Mouse (Mus musculus): Measurements from ENCODE around the gene Wdr90. TPM values are rescaled to one million over a fixed set of nuclear protein-coding genes. Genes with fewer than 3 reads are reported as not detected.

Gene Wdr90
- polyA plus RNA-seq, 1 experiment from 2014 or later: 10.2 TPM

DNA sequence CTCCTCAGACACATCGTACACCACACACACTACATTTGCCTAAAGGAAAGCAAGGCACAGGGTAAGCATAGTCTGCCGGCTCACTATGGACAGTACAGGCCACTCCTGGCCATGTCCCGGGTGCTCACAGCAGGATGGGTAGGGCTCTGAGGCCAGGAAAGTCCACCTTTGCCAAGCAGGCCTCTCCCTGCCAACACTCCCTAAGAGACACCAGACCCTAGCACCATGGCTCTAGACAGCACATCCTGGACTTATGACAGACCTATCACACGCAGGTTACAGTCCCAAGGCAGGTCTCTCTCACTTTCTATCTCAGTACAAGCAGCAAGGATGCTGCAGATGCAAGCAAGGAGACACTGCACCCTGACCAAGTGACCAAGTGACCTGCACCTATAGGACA, 18.2 kb downstream of the Wdr90 start:
- peak overlapping the region; percentile 87 for H3K4me2 ChIP-seq
- H3K9ac ChIP-seq: peak overlapping the region; percentile 81
- H3K27ac ChIP-seq: peak overlapping the region; percentile 86
- H3K27me3 ChIP-seq: no peaks in the 10 kb centered on the region
- peak overlapping the region; percentile 74 for H3K4me3 ChIP-seq (replicated peaks)
- no peaks in the 10 kb centered on the region for H3K9me3 ChIP-seq (replicated peaks)
- H3K4me1 ChIP-seq (replicated peaks): peaks cover 51% of the 10 kb centered on the region
- DNase-seq (no peak), ATAC-seq (ENCODE audit: low read depth) (no peak)
- 84% methylated on average over 4 of the region's 4 CpGs for WGBS (ENCODE audit: insufficient replicate concordance)
- peaks cover 84% of the 10 kb centered on the region for H3K36me3 ChIP-seq

DNA sequence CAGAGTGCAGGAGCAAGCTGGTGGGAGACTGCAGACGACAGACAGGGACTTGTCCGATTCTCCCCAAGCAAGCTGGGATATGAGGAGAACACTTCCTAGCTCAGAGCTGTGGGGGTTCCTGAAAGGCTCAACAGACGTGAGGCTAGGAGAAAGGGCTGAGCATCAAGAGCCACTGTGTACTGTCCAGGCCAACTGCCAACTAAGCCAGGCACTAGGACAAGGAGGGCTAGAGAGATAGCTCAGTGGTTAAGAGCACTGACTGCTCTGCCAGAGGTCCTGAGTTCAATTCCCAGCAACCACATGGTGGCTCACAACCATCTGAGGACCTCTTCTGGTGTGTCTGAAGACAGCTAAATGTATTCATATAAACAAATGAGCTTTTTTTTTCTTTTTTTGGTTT, 18.8 kb downstream of the Wdr90 start:
- no peaks in the 10 kb centered on the region for H3K27me3 ChIP-seq
- H3K4me2 ChIP-seq: peak overlapping the region; percentile 87
- no peak for DNase-seq
- peaks cover 57% of the 10 kb centered on the region for H3K4me1 ChIP-seq (replicated peaks)
- no peak overlapping the region for H3K4me3 ChIP-seq (replicated peaks)
- H3K9ac ChIP-seq: peak overlapping the region; percentile 33; the same call in 1 of the 2 replicates
- no peak for ATAC-seq (ENCODE audit: low read depth)
- 79% methylated on average over 3 of the region's 3 CpGs for WGBS (ENCODE audit: insufficient replicate concordance)
- H3K36me3 ChIP-seq: peaks cover 85% of the 10 kb centered on the region
- H3K27ac ChIP-seq: no peak overlapping the region; the same call in none of the 2 replicates
- H3K9me3 ChIP-seq (replicated peaks): no peaks in the 10 kb centered on the region

DNA sequence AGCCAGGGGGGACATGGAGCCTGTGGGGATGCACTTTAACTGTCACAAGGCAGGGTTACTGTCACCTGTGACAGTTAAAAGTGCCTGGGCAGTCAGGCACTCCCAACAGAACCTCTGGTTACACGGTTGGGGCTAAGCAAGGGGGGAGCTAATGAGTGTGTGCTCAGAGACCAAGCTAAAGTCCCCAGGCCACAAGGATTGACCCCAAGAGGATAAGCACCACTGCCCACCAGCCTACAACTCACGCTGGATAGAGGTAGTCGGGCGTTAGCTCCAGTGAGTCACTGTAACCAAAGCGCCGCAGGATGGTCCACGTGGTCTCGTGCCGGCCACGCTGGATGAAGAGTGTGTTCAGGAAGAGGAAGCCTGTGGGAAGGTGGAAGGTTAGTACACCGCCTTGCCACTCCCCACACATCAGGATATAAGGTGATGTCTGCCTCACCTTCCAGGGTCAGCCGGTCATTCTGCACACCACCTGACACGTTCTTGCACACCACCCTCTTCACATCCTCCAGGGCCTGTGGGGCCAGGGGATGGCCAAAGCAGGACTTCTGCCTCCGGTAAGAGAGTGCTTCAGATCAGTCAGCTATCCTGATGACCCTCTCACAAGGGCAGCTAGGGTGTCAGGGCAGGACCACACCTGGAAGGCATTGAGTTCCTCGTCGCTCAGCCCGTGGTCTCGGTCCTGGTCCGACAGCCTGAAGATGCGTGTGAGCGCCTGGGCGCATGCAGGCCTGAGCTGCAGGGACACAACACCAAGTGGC, 20.0 kb downstream of the Wdr90 start, which contains the start of gene Gm20683:
TSS of gene Gm20683 (minus strand) at position 647 of the 764 bp plus-strand sequence.
- DNase-seq: no peak
- Histone ChIP-seq H3K27ac (no peak within 1 kb of the TSS; the same call in none of the 2 replicates), H3K4me1 (replicated peaks) (peaks cover 69% of the 10 kb centered on the region), H3K36me3 (peaks cover 76% of the 10 kb centered on the region), H3K9ac (peak within 1 kb of the TSS; percentile 33; the same call in 1 of the 2 replicates), H3K9me3 (replicated peaks) (no peaks in the 10 kb centered on the region), H3K4me3 (replicated peaks) (no peak within 1 kb of the TSS), H3K27me3 (no peaks in the 10 kb centered on the region), H3K4me2 (peak within 1 kb of the TSS; percentile 87; the same call in 1 of the 2 replicates)
- WGBS (ENCODE audit: insufficient replicate concordance): 92% methylated on average over 20 of the region's 22 CpGs
- no peak for ATAC-seq (ENCODE audit: low read depth)

DNA sequence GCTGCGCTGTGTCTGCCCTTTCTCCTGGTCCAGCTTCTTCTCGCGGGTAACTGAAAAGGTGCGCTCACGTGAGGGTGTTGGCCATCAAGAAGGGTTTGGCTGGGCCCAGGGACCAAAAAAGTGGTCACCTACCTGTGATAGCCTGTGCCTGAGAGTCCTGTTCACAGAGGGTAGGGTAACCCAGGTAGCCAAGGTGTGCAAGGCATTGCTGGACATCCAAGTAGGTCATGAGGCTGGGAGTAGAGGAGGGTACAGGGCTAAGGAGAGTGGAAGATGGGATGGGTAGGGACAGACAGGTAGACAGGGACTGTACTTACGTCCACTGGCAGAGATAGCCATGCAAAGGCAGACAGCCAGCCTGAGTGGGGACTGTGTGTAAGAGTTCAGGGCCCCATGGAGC, 20.8 kb downstream of the Wdr90 start:
- 90% methylated on average over 6 of the region's 6 CpGs for WGBS (ENCODE audit: insufficient replicate concordance)
- no peak overlapping the region for H3K4me3 ChIP-seq (replicated peaks)
- H3K4me2 ChIP-seq: no peak overlapping the region
- peaks cover 77% of the 10 kb centered on the region for H3K4me1 ChIP-seq (replicated peaks)
- H3K27me3 ChIP-seq: no peaks in the 10 kb centered on the region
- no peak for ATAC-seq (ENCODE audit: low read depth)
- H3K9ac ChIP-seq: 0 out of 2 replicates have a peak overlapping the region, but pooled peaks have one; percentile 5
- H3K36me3 ChIP-seq: peaks cover 72% of the 10 kb centered on the region
- DNase-seq: no peak
- H3K27ac ChIP-seq: no peak overlapping the region
- no peaks in the 10 kb centered on the region for H3K9me3 ChIP-seq (replicated peaks)

DNA sequence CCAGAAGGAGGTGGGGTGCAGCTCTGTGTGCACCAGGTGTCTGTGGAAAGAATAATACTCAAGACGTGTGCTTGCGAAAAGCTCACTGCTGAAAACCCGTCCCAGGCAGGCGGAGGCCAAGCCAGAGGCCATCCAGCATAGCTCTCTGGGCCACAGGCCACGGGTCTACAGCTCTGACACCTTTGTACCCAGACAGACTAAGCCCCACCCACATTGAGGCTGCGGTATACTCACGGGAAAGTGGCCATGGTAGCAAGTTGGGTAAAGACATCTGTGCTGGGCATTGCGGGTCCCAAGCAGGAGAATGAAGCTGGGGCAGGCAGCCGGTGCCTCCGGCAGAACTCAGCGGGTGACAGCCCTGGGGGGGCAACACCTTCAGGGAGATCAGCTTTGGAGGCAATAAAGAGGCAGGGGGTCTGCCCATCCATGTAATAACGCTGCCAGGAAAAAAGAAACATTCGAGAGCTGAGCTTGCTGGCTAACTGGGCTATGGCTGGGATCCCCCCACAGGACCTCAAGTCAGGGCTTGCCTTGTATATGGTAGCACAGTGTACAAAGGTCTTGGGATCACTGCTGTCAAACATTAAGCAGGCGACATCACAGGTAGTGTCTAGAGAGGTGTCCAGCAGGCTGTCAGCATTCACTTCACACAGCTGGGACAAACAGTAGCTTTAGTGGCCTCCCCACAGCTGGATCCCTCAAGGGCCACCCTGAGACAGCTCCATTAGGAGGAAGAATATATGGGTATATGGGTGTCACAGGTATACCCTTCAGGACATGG, 21.7 kb downstream of the Wdr90 start:
- ATAC-seq (ENCODE audit: low read depth) (no peak), DNase-seq (no peak)
- peaks cover 78% of the 10 kb centered on the region for H3K4me1 ChIP-seq (replicated peaks)
- peak overlapping the region; percentile 50 for H3K27ac ChIP-seq
- H3K9me3 ChIP-seq (replicated peaks): no peaks in the 10 kb centered on the region
- peak overlapping the region; percentile 9; the same call in 1 of the 2 replicates for H3K4me2 ChIP-seq
- peaks cover 74% of the 10 kb centered on the region for H3K36me3 ChIP-seq
- WGBS (ENCODE audit: insufficient replicate concordance): 80% methylated on average over 14 of the region's 14 CpGs
- no peaks in the 10 kb centered on the region for H3K27me3 ChIP-seq
- H3K9ac ChIP-seq: no peak overlapping the region; the same call in 1 of the 2 replicates
- H3K4me3 ChIP-seq (replicated peaks): no peak overlapping the region

DNA sequence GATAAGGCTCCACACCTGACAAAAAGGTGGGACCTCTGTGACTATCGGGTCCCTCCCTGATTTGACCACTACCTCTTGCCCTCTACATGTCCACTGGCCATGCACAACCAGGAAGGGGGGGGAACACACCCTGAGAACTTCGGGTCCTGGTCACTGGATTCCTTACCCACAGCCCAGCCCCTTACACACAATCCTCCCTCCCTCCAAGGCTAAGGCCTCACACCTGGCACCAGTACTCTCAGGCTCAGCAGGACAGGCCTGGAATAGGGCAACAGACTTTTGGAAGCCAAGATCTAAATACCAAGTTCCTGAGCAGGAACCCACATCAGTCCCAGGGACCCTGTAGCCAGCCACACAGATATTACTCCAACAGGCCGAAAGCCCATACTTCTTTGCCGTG, 22.4 kb downstream of the Wdr90 start:
- H3K4me2 ChIP-seq: no peak overlapping the region
- H3K4me1 ChIP-seq (replicated peaks): peaks cover 83% of the 10 kb centered on the region
- WGBS (ENCODE audit: insufficient replicate concordance): 71% methylated on average over 4 of the region's 4 CpGs
- H3K9ac ChIP-seq: no peak overlapping the region; the same call in 1 of the 2 replicates
- ATAC-seq (ENCODE audit: low read depth): no peak
- H3K9me3 ChIP-seq (replicated peaks): no peaks in the 10 kb centered on the region
- DNase-seq: no peak
- H3K36me3 ChIP-seq: peaks cover 76% of the 10 kb centered on the region
- H3K4me3 ChIP-seq (replicated peaks): no peak overlapping the region
- H3K27ac ChIP-seq: peak overlapping the region; percentile 50; the same call in 1 of the 2 replicates
- H3K27me3 ChIP-seq: no peaks in the 10 kb centered on the region

DNA sequence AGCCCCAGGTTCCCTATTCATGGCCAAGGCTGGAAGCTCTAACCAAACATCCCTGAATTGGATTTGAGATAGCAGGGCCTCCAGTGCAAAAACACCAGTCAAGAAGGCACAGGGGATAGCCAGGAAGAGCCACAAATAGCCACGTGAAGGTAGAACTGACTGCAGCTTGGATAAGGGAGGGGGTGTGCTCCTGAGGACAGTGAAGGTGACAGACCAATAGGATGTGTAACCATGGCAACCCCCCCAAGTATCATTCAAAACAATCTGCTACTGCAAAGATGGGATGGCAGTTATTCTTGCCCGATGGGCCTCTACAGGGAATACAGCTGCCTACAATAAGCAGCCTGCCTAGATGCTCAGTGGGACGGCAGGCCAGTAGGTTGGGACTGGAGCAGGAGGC, 23.8 kb downstream of the Wdr90 start:
- peaks cover 67% of the 10 kb centered on the region for H3K36me3 ChIP-seq
- H3K27ac ChIP-seq: peak overlapping the region; percentile 47; the same call in 1 of the 2 replicates
- no peak overlapping the region for H3K4me3 ChIP-seq (replicated peaks)
- 52% methylated on average over 3 of the region's 3 CpGs for WGBS (ENCODE audit: insufficient replicate concordance)
- no peaks in the 10 kb centered on the region for H3K9me3 ChIP-seq (replicated peaks)
- H3K27me3 ChIP-seq: no peaks in the 10 kb centered on the region
- peak overlapping the region; percentile 61 for H3K9ac ChIP-seq
- ATAC-seq (ENCODE audit: low read depth) (no peak), DNase-seq (no peak)
- no peak overlapping the region for H3K4me2 ChIP-seq
- peaks cover 74% of the 10 kb centered on the region for H3K4me1 ChIP-seq (replicated peaks)

DNA sequence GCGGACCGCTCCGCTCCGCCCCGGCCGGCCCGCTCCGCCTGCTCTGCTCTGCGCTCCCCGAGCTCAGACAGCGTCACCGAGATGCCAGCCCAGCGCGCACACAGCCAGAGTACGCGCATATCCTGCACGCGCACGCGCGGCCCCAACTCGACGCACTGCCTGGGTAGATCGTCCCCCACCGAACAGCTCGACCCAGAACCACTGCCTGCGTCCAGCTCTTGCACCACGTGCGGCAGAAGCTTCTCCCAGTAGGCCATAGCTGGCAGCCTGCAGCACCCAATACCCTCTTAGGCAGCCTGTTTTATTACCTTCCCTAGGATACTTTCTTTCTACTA, 24.3 kb downstream of the Wdr90 start, which contains the start of gene Rhbdl1:
TSS of gene Rhbdl1 (minus strand) at position 220 of the 335 bp plus-strand sequence.
- DNase-seq (no peak), ATAC-seq (ENCODE audit: low read depth) (no peak)
- no peaks in the 10 kb centered on the region for H3K27me3 ChIP-seq
- H3K36me3 ChIP-seq: peaks cover 62% of the 10 kb centered on the region
- H3K4me3 ChIP-seq (replicated peaks): peak within 1 kb of the TSS; percentile 43
- H3K27ac ChIP-seq: peak within 1 kb of the TSS; percentile 47
- H3K4me1 ChIP-seq (replicated peaks): peaks cover 73% of the 10 kb centered on the region
- peak within 1 kb of the TSS; percentile 61 for H3K9ac ChIP-seq
- 10% methylated on average over 28 of the region's 29 CpGs for WGBS (ENCODE audit: insufficient replicate concordance)
- peak within 1 kb of the TSS; percentile 73 for H3K4me2 ChIP-seq
- no peaks in the 10 kb centered on the region for H3K9me3 ChIP-seq (replicated peaks)

DNA sequence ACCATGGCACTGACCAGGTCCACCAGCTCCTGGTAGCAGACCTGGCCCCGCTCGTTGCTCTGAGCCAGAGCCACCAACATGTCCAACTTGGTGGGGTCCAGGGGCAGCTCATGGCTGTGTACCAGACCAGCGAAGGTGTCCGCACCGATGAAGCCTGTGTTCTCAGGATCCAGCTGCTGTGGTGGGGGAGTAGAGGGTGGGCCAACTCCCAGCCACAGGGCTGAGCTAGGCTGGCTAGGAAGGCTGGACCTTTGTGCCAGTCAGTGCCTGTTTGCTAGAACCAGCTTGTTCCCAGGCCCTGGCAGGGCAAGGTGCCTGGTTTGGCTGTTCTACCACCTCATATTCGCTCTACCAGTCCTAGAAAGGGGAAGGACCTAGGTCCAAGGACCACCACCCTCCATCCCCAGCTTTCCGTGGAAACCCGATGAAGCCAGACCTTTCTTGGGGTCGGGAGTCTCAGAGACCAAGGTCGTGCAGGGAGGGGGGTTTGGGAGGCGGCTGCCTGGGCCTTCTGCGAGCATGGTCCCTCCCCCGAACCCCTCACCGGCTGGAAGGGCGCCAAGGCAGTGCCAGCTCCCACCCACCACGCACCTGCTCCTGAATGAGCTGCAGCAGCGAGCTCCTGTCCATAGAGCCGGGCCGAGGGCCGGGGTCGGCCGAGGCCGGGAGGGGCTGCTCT, 24.8 kb downstream of the Wdr90 start:
- Histone ChIP-seq H3K27me3 (no peaks in the 10 kb centered on the region), H3K9ac (peak overlapping the region; percentile 61), H3K4me2 (peak overlapping the region; percentile 73), H3K9me3 (replicated peaks) (no peaks in the 10 kb centered on the region), H3K4me1 (replicated peaks) (peaks cover 78% of the 10 kb centered on the region), H3K36me3 (peaks cover 62% of the 10 kb centered on the region), H3K27ac (no peak overlapping the region; the same call in 1 of the 2 replicates), H3K4me3 (replicated peaks) (peak overlapping the region; percentile 43)
- DNase-seq (no peak), ATAC-seq (ENCODE audit: low read depth) (no peak)
- WGBS (ENCODE audit: insufficient replicate concordance): 26% methylated on average over 23 of the region's 23 CpGs

DNA sequence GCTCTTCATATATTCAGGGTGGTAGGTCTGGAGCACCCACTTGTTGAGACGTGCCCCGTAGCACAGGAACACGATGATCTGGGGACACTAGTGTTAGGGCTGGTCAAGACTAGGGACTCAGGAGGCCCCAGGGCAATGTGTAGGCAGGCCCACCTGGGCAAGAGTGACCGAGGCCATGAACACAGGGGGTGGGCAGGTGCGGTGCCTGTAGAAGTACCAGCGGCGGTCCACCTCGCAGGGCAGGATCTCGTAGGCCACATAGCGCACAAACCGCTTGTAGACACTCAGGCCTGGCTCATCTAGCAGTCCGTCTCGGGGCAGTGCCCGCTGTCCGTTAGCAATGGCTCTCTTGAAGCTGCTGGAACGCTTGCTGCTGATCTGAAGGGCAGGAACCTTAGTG, 25.5 kb downstream of the Wdr90 start:
- WGBS (ENCODE audit: insufficient replicate concordance): 88% methylated on average over 16 of the region's 16 CpGs
- H3K9ac ChIP-seq: no peak overlapping the region
- H3K27me3 ChIP-seq: no peaks in the 10 kb centered on the region
- H3K36me3 ChIP-seq: peaks cover 62% of the 10 kb centered on the region
- H3K9me3 ChIP-seq (replicated peaks): no peaks in the 10 kb centered on the region
- H3K4me3 ChIP-seq (replicated peaks): no peak overlapping the region
- H3K4me2 ChIP-seq: peak overlapping the region; percentile 73; the same call in 1 of the 2 replicates
- ATAC-seq (ENCODE audit: low read depth) (no peak), DNase-seq (no peak)
- peaks cover 85% of the 10 kb centered on the region for H3K4me1 ChIP-seq (replicated peaks)
- no peak overlapping the region for H3K27ac ChIP-seq

DNA sequence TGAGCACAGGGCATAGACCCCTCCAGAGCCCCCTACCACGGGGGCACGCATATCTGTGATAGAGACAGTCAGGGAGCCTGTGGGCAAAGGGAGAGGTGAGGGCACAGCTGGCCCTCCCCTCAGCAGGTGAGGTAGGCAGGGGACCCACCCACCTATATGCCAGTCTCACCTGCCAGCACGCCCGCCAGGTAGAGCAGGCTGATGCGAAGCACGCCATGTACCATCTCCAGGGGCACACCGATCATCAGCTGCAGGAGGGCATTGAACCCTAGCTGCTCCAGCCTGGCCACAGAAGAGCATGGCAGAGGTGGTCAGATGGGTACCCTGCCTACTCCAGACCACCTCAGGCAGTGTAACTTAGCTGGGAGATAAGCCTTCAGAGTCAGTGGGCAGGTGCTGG, 26.0 kb downstream of the Wdr90 start:
- Histone ChIP-seq H3K9ac (0 out of 2 replicates have a peak overlapping the region, but pooled peaks have one; percentile 92), H3K4me3 (replicated peaks) (no peak overlapping the region), H3K9me3 (replicated peaks) (no peaks in the 10 kb centered on the region), H3K4me2 (peak overlapping the region; percentile 99), H3K4me1 (replicated peaks) (peaks cover 87% of the 10 kb centered on the region), H3K27me3 (no peaks in the 10 kb centered on the region), H3K27ac (no peak overlapping the region), H3K36me3 (peaks cover 62% of the 10 kb centered on the region)
- DNase-seq (no peak), ATAC-seq (ENCODE audit: low read depth) (no peak)
- WGBS (ENCODE audit: insufficient replicate concordance): 74% methylated on average over 7 of the region's 7 CpGs
